Mouse (Mus musculus): Measurements from ENCODE around the gene Dnmt3c.

DNA sequence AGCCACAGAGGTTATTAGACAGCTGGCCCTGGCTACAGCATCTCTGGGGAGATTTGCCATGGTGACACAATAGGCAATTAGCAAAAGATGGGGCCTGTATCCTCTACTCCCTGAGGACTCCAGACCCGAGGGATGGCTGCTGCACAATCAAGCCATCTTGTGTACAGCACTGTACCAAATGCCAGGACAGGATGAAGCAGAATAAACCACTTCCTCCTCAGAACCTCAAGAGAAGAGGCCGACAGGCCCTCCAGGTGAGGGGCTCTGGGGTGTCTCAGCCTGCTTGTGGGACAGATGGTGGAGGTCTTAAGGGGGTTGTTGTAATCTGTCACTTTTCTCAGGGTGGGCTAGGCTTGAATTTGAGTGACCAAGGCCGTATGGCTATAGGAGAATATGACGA lies 37.6 kb downstream of the Dnmt3c start:
- TF ChIP-seq CTCF (IDR thresholded peaks at IDR 0.05; ENCODE audit: control insufficient read depth, insufficient read depth, insufficient replicate concordance, low read depth, low read length) = no peak
- TF ChIP-seq POLR2A (IDR thresholded peaks at IDR 0.05; ENCODE audit: control insufficient read depth, low read depth, low read length) = no peak

All from testis, adult 2 months (tissue).